Mouse (Mus musculus): Measurements from ENCODE around the gene Ube2r2.

GRCm38 (mm10) chr4:41174631-41175030, 39.1 kb downstream of the Ube2r2 start:
- TF ChIP-seq CTCF (IDR thresholded peaks at IDR 0.05; ENCODE audit: borderline replicate concordance, insufficient read depth, low read length) (no peak), POLR2A (IDR thresholded peaks at IDR 0.05; ENCODE audit: low read depth, low read length) (no peak)
